Comparison of ENCODE assay signal across 19 mouse cellular contexts in the genomic region with DNA sequence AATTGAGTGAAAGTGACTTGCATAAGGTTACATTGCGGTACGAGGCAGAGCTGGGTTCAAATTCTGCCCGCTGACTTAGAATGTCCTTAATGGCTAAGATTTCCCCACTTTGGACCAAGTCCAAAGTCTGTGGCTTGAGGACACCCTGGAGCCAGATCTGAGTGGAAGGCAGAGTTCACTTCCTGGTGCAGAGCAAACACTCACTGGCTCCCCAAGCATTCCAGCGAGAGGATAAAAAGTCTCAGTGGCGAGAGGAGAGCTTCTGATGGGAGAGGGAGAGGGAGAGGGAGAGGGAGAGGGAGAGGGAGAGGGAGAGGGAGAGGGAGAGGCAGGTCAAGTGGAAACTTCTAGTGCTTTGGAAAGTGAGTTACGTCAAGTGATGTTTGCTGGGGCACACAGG.
DNase-seq lines count a peak whose midpoint lies in the region; ATAC-seq and TF ChIP-seq lines count a peak whose summit lies in the region.
"Had no signal": no experiment of that assay in that cellular context is flagged by ENCODE, and none has a peak within 500 bp of the region (broad histone marks: within the 10 kb centered on the region; RNA-seq: fewer than 3 reads in every experiment).

No protein-coding gene starts in this region.

- H3K27me3 ChIP-seq in limb, embryonic 15.5 days: no peaks in the 10 kb centered on the region
- no peaks in the 10 kb centered on the region for H3K27me3 ChIP-seq in limb, embryonic 10.5 days (ENCODE audit: low read depth, poor library complexity, severe bottlenecking)
- H3K27me3 ChIP-seq in kidney, embryonic 16.5 days (ENCODE audit: insufficient read depth, low read length): no peaks in the 10 kb centered on the region
- H3K27me3 ChIP-seq in lung, postnatal 0 days (replicated peaks; ENCODE audit: insufficient read depth, low read length): no peaks in the 10 kb centered on the region
- H3K27me3 ChIP-seq: embryonic facial prominence, embryonic 13.5 days; neural tube, embryonic 12.5 days; Patski had no signal

- no peak for DNase-seq in limb, embryonic 10.5 days (ENCODE audit: low spot score)
- peak; percentile 94 for DNase-seq in lung, postnatal 0 days (ENCODE audit: low spot score)
- no peak for DNase-seq in MN1 (ENCODE audit: low spot score)
- DNase-seq: adrenal gland, adult 8-10 months; cerebellum, postnatal 14 days; gastrocnemius, postnatal 36 days; left cerebral cortex, postnatal 4 days; liver, postnatal 0 days; midbrain, embryonic 14.5 days; spleen, adult 18-20 months had no signal

- ATAC-seq in limb, embryonic 15.5 days (ENCODE audit: insufficient number of reproducible peaks, low FRiP score, low TSS enrichment, low read depth): no peak
- ATAC-seq in kidney, embryonic 16.5 days (ENCODE audit: low FRiP score, low TSS enrichment): peak; percentile 54; the same call in 1 of the 2 replicates
- ATAC-seq in lung, postnatal 0 days: peak; percentile 87
- no peak for ATAC-seq in erythroid progenitor cell, adult 5-6 weeks (replicated peaks; ENCODE audit: low FRiP score, poor library complexity, severe bottlenecking)
- ATAC-seq in CD4-positive, CD25-positive, alpha-beta regulatory T cell, adult 4 months: no peak
- ATAC-seq: forebrain, embryonic 14.5 days; liver, postnatal 0 days; Patski had no signal

- H3K4me3 ChIP-seq in limb, embryonic 15.5 days: no peak overlapping the region
- no peak overlapping the region for H3K4me3 ChIP-seq in limb, embryonic 10.5 days
- H3K4me3 ChIP-seq in kidney, embryonic 16.5 days (ENCODE audit: low read length): no peak overlapping the region
- no peak overlapping the region for H3K4me3 ChIP-seq in lung, postnatal 0 days (ENCODE audit: low read depth, low read length)
- H3K4me3 ChIP-seq: embryonic facial prominence, embryonic 13.5 days; neural tube, embryonic 12.5 days had no signal

- H3K9ac ChIP-seq in limb, embryonic 15.5 days: no peak overlapping the region
- no peak overlapping the region for H3K9ac ChIP-seq in kidney, embryonic 16.5 days (replicated peaks; ENCODE audit: low read length)
- no peak overlapping the region for H3K9ac ChIP-seq in lung, postnatal 0 days (replicated peaks; ENCODE audit: low read depth)
- H3K9ac ChIP-seq: embryonic facial prominence, embryonic 13.5 days; hindbrain, embryonic 14.5 days; liver, postnatal 0 days; neural tube, embryonic 12.5 days had no signal

- H3K4me2 ChIP-seq in limb, embryonic 15.5 days: no peak overlapping the region
- no peak overlapping the region for H3K4me2 ChIP-seq in kidney, embryonic 16.5 days (replicated peaks; ENCODE audit: low read depth, low read length)
- no peak overlapping the region for H3K4me2 ChIP-seq in lung, postnatal 0 days (replicated peaks; ENCODE audit: low read depth, low read length)
- H3K4me2 ChIP-seq: embryonic facial prominence, embryonic 13.5 days; hindbrain, embryonic 14.5 days; neural tube, embryonic 12.5 days had no signal

- H3K27ac ChIP-seq in limb, embryonic 15.5 days: peak overlapping the region; percentile 9; the same call in 1 of the 2 replicates
- no peak overlapping the region for H3K27ac ChIP-seq in limb, embryonic 10.5 days
- H3K27ac ChIP-seq in kidney, embryonic 16.5 days (ENCODE audit: low read length): no peak overlapping the region
- peak overlapping the region; percentile 75; the same call in 1 of the 2 replicates for H3K27ac ChIP-seq in lung, postnatal 0 days (ENCODE audit: low read length)
- H3K27ac ChIP-seq: embryonic facial prominence, embryonic 13.5 days; hindbrain, embryonic 14.5 days; neural tube, embryonic 12.5 days had no signal

- no peak for TF ChIP-seq CTCF in lung, postnatal 0 days (IDR thresholded peaks at IDR 0.05)

- 60% methylated on average over 6 of the region's 6 CpGs for WGBS in limb, embryonic 15.5 days
- 84% methylated on average over 6 of the region's 6 CpGs for WGBS in limb, embryonic 10.5 days
- 58% methylated on average over 6 of the region's 6 CpGs for WGBS in kidney, embryonic 16.5 days
- 26% methylated on average over 6 of the region's 6 CpGs for WGBS in lung, postnatal 0 days

- H3K36me3 ChIP-seq in limb, embryonic 15.5 days: no peaks in the 10 kb centered on the region
- no peaks in the 10 kb centered on the region for H3K36me3 ChIP-seq in limb, embryonic 10.5 days
- no peaks in the 10 kb centered on the region for H3K36me3 ChIP-seq in kidney, embryonic 16.5 days (ENCODE audit: insufficient read depth, low read length)
- no peaks in the 10 kb centered on the region for H3K36me3 ChIP-seq in lung, postnatal 0 days (ENCODE audit: insufficient read depth, low read length)
- H3K36me3 ChIP-seq: embryonic facial prominence, embryonic 13.5 days; neural tube, embryonic 12.5 days had no signal

- peaks cover 28% of the 10 kb centered on the region for H3K4me1 ChIP-seq in limb, embryonic 15.5 days
- peaks cover 56% of the 10 kb centered on the region for H3K4me1 ChIP-seq in limb, embryonic 10.5 days
- peaks cover 6% of the 10 kb centered on the region; the same call in 1 of the 2 replicates for H3K4me1 ChIP-seq in kidney, embryonic 16.5 days (ENCODE audit: insufficient read depth, low read length)
- peaks cover 19% of the 10 kb centered on the region for H3K4me1 ChIP-seq in lung, postnatal 0 days (ENCODE audit: insufficient read depth, low read depth, low read length)

- TF ChIP-seq EP300 in lung, postnatal 0 days (IDR thresholded peaks at IDR 0.05): peak; percentile 95

- no peaks in the 10 kb centered on the region for H3K9me3 ChIP-seq in limb, embryonic 15.5 days
- no peaks in the 10 kb centered on the region for H3K9me3 ChIP-seq in limb, embryonic 10.5 days (replicated peaks)
- no peaks in the 10 kb centered on the region for H3K9me3 ChIP-seq in kidney, embryonic 16.5 days (ENCODE audit: low read length)
- no peaks in the 10 kb centered on the region for H3K9me3 ChIP-seq in lung, postnatal 0 days (ENCODE audit: low read length)
- H3K9me3 ChIP-seq: embryonic facial prominence, embryonic 13.5 days; neural tube, embryonic 12.5 days had no signal

Comparison
In these comparisons a context has a peak if more than half of its experiments do, and no peak if none do; other contexts are left out.
1. H3K27ac ChIP-seq: peak in limb, embryonic 15.5 days (single experiment) and lung, postnatal 0 days (single experiment); none in limb, embryonic 10.5 days (single experiment) and kidney, embryonic 16.5 days (single experiment).
2. ATAC-seq: peak in kidney, embryonic 16.5 days (single experiment) and lung, postnatal 0 days (single experiment); none in limb, embryonic 15.5 days (single experiment), erythroid progenitor cell, adult 5-6 weeks (single experiment) and CD4-positive, CD25-positive, alpha-beta regulatory T cell, adult 4 months (single experiment).